Mouse (Mus musculus) liver, embryonic 14.5 days (tissue): ENCODE results near the gene Fsd1l.

Experiments
- CTCF ChIP-seq: IDR thresholded peaks from 2 replicates; pipeline ENCODE4 v1.5.1; 2016; ENCODE audit warnings: antibody characterized with exemption, low read depth, control low read depth
- EP300 ChIP-seq: IDR thresholded peaks from 2 replicates; pipeline ENCODE4 v1.6.1; 2016; ENCODE audit warnings: antibody characterized with exemption, low read depth

DNA sequence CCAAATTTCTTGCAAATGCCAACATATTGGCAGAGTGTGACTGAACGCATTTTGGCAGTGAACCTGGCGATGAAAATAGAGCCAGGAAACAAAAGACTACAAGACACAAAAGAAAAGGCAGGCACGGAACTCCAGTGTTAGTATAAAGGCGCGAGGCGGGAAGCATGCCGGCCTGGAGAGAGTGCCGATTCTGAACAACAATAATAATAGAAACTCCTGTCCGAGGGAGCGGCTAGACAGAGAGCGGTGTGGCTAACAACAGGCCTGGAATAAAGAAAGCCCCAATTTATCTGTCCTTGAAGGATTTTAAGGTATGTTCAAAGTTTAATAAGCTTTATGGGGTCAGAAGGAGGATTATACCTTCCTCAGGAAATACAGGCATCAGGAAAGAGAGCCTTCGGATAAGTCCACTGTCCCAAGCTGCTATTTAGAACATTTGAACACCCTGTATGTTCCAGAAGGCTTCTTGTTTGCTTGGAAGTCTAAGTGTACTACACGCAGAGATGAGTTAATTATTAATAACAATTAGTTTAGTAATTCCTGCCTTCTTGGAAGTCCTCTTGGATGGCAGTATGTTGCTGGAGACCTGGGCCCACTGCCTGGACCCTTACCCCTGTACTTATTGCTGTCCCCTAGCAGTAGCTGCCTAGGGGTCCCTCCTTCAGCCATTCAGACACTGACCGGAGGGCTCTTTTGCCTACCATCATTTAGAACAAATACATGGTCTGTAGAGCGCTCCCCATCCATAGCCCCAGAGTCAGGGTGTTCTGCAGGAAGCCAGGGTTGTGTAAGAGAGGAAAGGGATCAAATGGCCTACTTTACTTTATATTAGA, 35.0 kb upstream of the Fsd1l start:
- TF ChIP-seq CTCF (no peak), EP300 (no peak)
